Mouse (Mus musculus) myocyte (in vitro differentiated cells): ENCODE results near the gene Robo2.

Experiments
- CEBPB ChIP-seq: IDR thresholded peaks from 2 replicates; pipeline ENCODE4 v1.6.1; 2011; ENCODE audit warnings: mild to moderate bottlenecking, moderate library complexity; ENCODE audit not compliant: poor library complexity, insufficient read depth, severe bottlenecking
- E2F4 ChIP-seq: IDR thresholded peaks from one replicate; pipeline ENCODE4 v1.6.1; 2011; ENCODE audit warnings: mild to moderate bottlenecking, control low read depth, moderate library complexity; ENCODE audit not compliant: insufficient read depth
- MAX ChIP-seq: IDR thresholded peaks from one replicate; pipeline ENCODE4 v1.6.1; 2011; ENCODE audit warnings: low read depth, mild to moderate bottlenecking, control low read depth
- MYOD1 ChIP-seq, 3 experiments: IDR thresholded peaks; one replicate each; pipeline ENCODE4 v1.6.1; 2011; ENCODE audit warnings: control low read depth in 2 of 3, low read depth in 2 of 3, mild to moderate bottlenecking in 2 of 3, moderate library complexity in 1 of 3; ENCODE audit not compliant: insufficient read length in 2 of 3, control insufficient read depth in 1 of 3
- POLR2A ChIP-seq: IDR thresholded peaks from one replicate; pipeline ENCODE4 v1.6.1; 2011; ENCODE audit warnings: low read depth, mild to moderate bottlenecking, control low read depth, moderate library complexity; ENCODE audit not compliant: insufficient read length
- POLR2AphosphoS2 ChIP-seq: IDR thresholded peaks from one replicate; pipeline ENCODE4 v1.6.1; 2011; ENCODE audit warnings: low read depth, control low read depth; ENCODE audit not compliant: insufficient read length
- REST ChIP-seq: IDR thresholded peaks from one replicate; pipeline ENCODE4 v1.6.1; 2011; ENCODE audit warnings: mild to moderate bottlenecking, control low read depth, moderate library complexity; ENCODE audit not compliant: insufficient read depth, insufficient read length
- SRF ChIP-seq: IDR thresholded peaks from one replicate; pipeline ENCODE4 v1.6.1; 2011; ENCODE audit warnings: low read depth; ENCODE audit not compliant: control insufficient read depth, insufficient read length
- TCF12 ChIP-seq: IDR thresholded peaks from one replicate; pipeline ENCODE4 v1.6.1; 2011; ENCODE audit warnings: mild to moderate bottlenecking, control low read depth; ENCODE audit not compliant: poor library complexity, insufficient read depth, severe bottlenecking
- USF1 ChIP-seq: IDR thresholded peaks from one replicate; pipeline ENCODE4 v1.6.1; 2011; ENCODE audit warnings: low read depth, mild to moderate bottlenecking, control low read depth, moderate library complexity

DNA sequence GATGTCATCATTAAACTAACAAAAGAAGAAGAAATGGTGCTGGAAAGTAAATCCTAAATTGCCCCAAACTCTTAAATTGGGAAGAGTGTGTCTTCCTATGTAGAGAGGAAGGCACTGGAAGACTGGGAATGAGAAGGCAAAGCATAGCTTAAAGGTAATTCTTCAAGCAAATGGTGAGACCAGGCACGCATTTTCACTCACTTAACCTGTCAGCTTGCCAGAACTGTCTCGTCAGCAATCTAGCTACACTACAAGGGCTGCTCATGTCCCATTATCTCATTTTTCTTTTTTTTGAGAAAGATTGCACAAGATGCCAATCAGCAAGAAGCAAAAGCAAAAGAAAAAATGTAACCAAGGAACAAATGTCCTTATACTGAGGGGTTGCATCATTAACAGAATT, 410.3 kb downstream of the Robo2 start:
- TF ChIP-seq POLR2AphosphoS2 (no peak), E2F4 (no peak), MAX (no peak), USF1 (no peak), MYOD1 (IDR thresholded peaks at IDR 0.05; ENCODE audit: control insufficient read depth in 1 of 3, insufficient read length in 2 of 3, low read depth in 2 of 3) (no peak), SRF (no peak), TCF12 (no peak), POLR2A (no peak), CEBPB (no peak), REST (no peak)
